Mouse (Mus musculus): ENCODE measurements around the gene Tnk1. TPM values are rescaled to one million over a fixed set of nuclear protein-coding genes. Genes with fewer than 3 reads are reported as not detected.
A peak's percentile ranks its signal among the peaks of the same experiment; 100 is the strongest.

The Tnk1 gene
- polyA plus RNA-seq, 1 experiment from 2014 or later = 0.31 TPM

- no peak overlapping the region for H3K4me3 ChIP-seq (replicated peaks)
- peaks cover 38% of the 10 kb centered on the region for H3K4me1 ChIP-seq (replicated peaks)
- H3K9me3 ChIP-seq = no peaks in the 10 kb centered on the region
- H3K4me2 ChIP-seq (replicated peaks) = no peak overlapping the region
- peaks cover 43% of the 10 kb centered on the region for H3K36me3 ChIP-seq
- no peak overlapping the region for H3K27ac ChIP-seq
- no peak overlapping the region for H3K9ac ChIP-seq (replicated peaks)
- no peak for ATAC-seq
- no peaks in the 10 kb centered on the region for H3K27me3 ChIP-seq
- 81% methylated on average over 8 of the region's 8 CpGs for WGBS
Measured at GRCm38 (mm10) chr11:69850754-69851153, 7.8 kb downstream of the Tnk1 start.

GRCm38 (mm10) chr11:69849884-69850283 lies 8.6 kb downstream of the Tnk1 start:
- Histone ChIP-seq H3K9me3 (no peaks in the 10 kb centered on the region), H3K27ac (no peak overlapping the region), H3K27me3 (no peaks in the 10 kb centered on the region), H3K36me3 (peaks cover 43% of the 10 kb centered on the region), H3K9ac (replicated peaks) (no peak overlapping the region), H3K4me3 (replicated peaks) (no peak overlapping the region), H3K4me2 (replicated peaks) (no peak overlapping the region), H3K4me1 (replicated peaks) (peaks cover 40% of the 10 kb centered on the region)
- no peak for ATAC-seq
- WGBS = 93% methylated on average over 15 of the region's 15 CpGs

- no peaks in the 10 kb centered on the region for H3K27me3 ChIP-seq
- H3K4me2 ChIP-seq (replicated peaks) = no peak overlapping the region
- peaks cover 40% of the 10 kb centered on the region for H3K4me1 ChIP-seq (replicated peaks)
- H3K36me3 ChIP-seq = peaks cover 43% of the 10 kb centered on the region
- H3K9ac ChIP-seq (replicated peaks) = no peak overlapping the region
- H3K4me3 ChIP-seq (replicated peaks) = no peak overlapping the region
- WGBS = 93% methylated on average over 9 of the region's 9 CpGs
- ATAC-seq = no peak
- no peaks in the 10 kb centered on the region for H3K9me3 ChIP-seq
- H3K27ac ChIP-seq = no peak overlapping the region
Measured at GRCm38 (mm10) chr11:69849128-69849527, 9.4 kb downstream of the Tnk1 start.

- Histone ChIP-seq H3K4me3 (replicated peaks) (peak overlapping the region; percentile 78), H3K9ac (replicated peaks) (peak overlapping the region; percentile 89; the same call in 1 of the 2 replicates), H3K27me3 (no peaks in the 10 kb centered on the region), H3K36me3 (peaks cover 43% of the 10 kb centered on the region), H3K4me2 (replicated peaks) (peak overlapping the region; percentile 70), H3K4me1 (replicated peaks) (peaks cover 40% of the 10 kb centered on the region), H3K27ac (no peak overlapping the region), H3K9me3 (no peaks in the 10 kb centered on the region)
- WGBS = 99% methylated on average over 6 of the region's 6 CpGs
- no peak for ATAC-seq
Measured at GRCm38 (mm10) chr11:69848021-69848420, 10.5 kb downstream of the Tnk1 start.

GRCm38 (mm10) chr11:69846738-69847688 lies 11.5 kb downstream of the Tnk1 start:
- no peaks in the 10 kb centered on the region for H3K9me3 ChIP-seq
- ATAC-seq = peak; percentile 66
- H3K36me3 ChIP-seq = peaks cover 43% of the 10 kb centered on the region
- H3K4me2 ChIP-seq (replicated peaks) = peak overlapping the region; percentile 70
- WGBS = 11% methylated on average over 37 of the region's 37 CpGs
- peaks cover 40% of the 10 kb centered on the region for H3K4me1 ChIP-seq (replicated peaks)
- peak overlapping the region; percentile 95 for H3K27ac ChIP-seq
- peak overlapping the region; percentile 78 for H3K4me3 ChIP-seq (replicated peaks)
- H3K9ac ChIP-seq (replicated peaks) = peak overlapping the region; percentile 89
- no peaks in the 10 kb centered on the region for H3K27me3 ChIP-seq

- Histone ChIP-seq H3K9ac (replicated peaks) (peak within 1 kb of the TSS; percentile 89), H3K36me3 (peaks cover 36% of the 10 kb centered on the region), H3K27ac (peak within 1 kb of the TSS; percentile 95), H3K4me3 (replicated peaks) (peak within 1 kb of the TSS; percentile 78), H3K4me2 (replicated peaks) (peak within 1 kb of the TSS; percentile 70), H3K9me3 (no peaks in the 10 kb centered on the region), H3K4me1 (replicated peaks) (peaks cover 40% of the 10 kb centered on the region), H3K27me3 (no peaks in the 10 kb centered on the region)
- ATAC-seq = peak; percentile 90
- under 1% methylated on average over 38 of the region's 38 CpGs for WGBS
Measured at GRCm38 (mm10) chr11:69846198-69846680, 12.3 kb downstream of the Tnk1 start, which contains the start of gene Plscr3. TSS of gene Plscr3 (plus strand) at chr11:69846376.

GRCm38 (mm10) chr11:69838714-69839104 lies 19.8 kb downstream of the Tnk1 start:
- H3K27ac ChIP-seq = peak overlapping the region; percentile 98
- H3K9ac ChIP-seq (replicated peaks) = peak overlapping the region; percentile 76
- peak overlapping the region; percentile 99 for H3K4me2 ChIP-seq (replicated peaks)
- no peaks in the 10 kb centered on the region for H3K9me3 ChIP-seq
- 0% methylated on average over 7 of the region's 7 CpGs for WGBS
- 0 out of 2 replicates have a peak, but pooled peaks have one; percentile 0 for ATAC-seq
- H3K36me3 ChIP-seq = peaks cover under 1% of the 10 kb centered on the region
- H3K27me3 ChIP-seq = no peaks in the 10 kb centered on the region
- peaks cover 34% of the 10 kb centered on the region for H3K4me1 ChIP-seq (replicated peaks)
- H3K4me3 ChIP-seq (replicated peaks) = peak overlapping the region; percentile 97

- Histone ChIP-seq H3K4me2 (replicated peaks) (peak within 1 kb of the TSS; percentile 99), H3K9me3 (no peaks in the 10 kb centered on the region), H3K4me3 (replicated peaks) (peak within 1 kb of the TSS; percentile 97), H3K9ac (replicated peaks) (peak within 1 kb of the TSS; percentile 99), H3K4me1 (replicated peaks) (peaks cover 40% of the 10 kb centered on the region), H3K27me3 (no peaks in the 10 kb centered on the region), H3K27ac (peak within 1 kb of the TSS; percentile 98), H3K36me3 (peaks cover 7% of the 10 kb centered on the region)
- peak; percentile 85 for ATAC-seq
- under 1% methylated on average over 34 of the region's 34 CpGs for whole genome bisulfite sequencing
Measured at GRCm38 (mm10) chr11:69837952-69838713, 20.4 kb downstream of the Tnk1 start, which contains the start of gene Tmem256. TSS of gene Tmem256 (plus strand) at chr11:69838514.

GRCm38 (mm10) chr11:69837604-69837951 lies 21.0 kb downstream of the Tnk1 start, which contains the start of gene Nlgn2:
TSS of gene Nlgn2 (minus strand) at chr11:69837784.
- Histone ChIP-seq H3K36me3 (peaks cover 12% of the 10 kb centered on the region), H3K4me3 (replicated peaks) (peak within 1 kb of the TSS; percentile 97), H3K27me3 (no peaks in the 10 kb centered on the region), H3K9me3 (no peaks in the 10 kb centered on the region), H3K4me2 (replicated peaks) (peak within 1 kb of the TSS; percentile 99), H3K9ac (replicated peaks) (peak within 1 kb of the TSS; percentile 99), H3K4me1 (replicated peaks) (peaks cover 45% of the 10 kb centered on the region), H3K27ac (peak within 1 kb of the TSS; percentile 98)
- ATAC-seq = peak; percentile 70
- WGBS = under 1% methylated on average over 32 of the region's 32 CpGs

- no peaks in the 10 kb centered on the region for H3K9me3 ChIP-seq
- ATAC-seq = peak; percentile 18
- peak overlapping the region; percentile 99 for H3K4me2 ChIP-seq (replicated peaks)
- no peaks in the 10 kb centered on the region for H3K27me3 ChIP-seq
- peaks cover 19% of the 10 kb centered on the region for H3K36me3 ChIP-seq
- peaks cover 51% of the 10 kb centered on the region for H3K4me1 ChIP-seq (replicated peaks)
- peak overlapping the region; percentile 99 for H3K9ac ChIP-seq (replicated peaks)
- peak overlapping the region; percentile 98 for H3K27ac ChIP-seq
- WGBS = under 1% methylated on average over 48 of the region's 52 CpGs
- peak overlapping the region; percentile 97 for H3K4me3 ChIP-seq (replicated peaks)
Measured at GRCm38 (mm10) chr11:69836703-69837576, 21.6 kb downstream of the Tnk1 start.

GRCm38 (mm10) chr11:69835966-69836335 lies 22.6 kb downstream of the Tnk1 start:
- WGBS = 2% methylated on average over 4 of the region's 4 CpGs
- Histone ChIP-seq H3K27ac (peak overlapping the region; percentile 98), H3K27me3 (no peaks in the 10 kb centered on the region), H3K4me1 (replicated peaks) (peaks cover 57% of the 10 kb centered on the region), H3K9ac (replicated peaks) (peak overlapping the region; percentile 99), H3K4me3 (replicated peaks) (peak overlapping the region; percentile 97), H3K4me2 (replicated peaks) (peak overlapping the region; percentile 99), H3K36me3 (peaks cover 28% of the 10 kb centered on the region), H3K9me3 (no peaks in the 10 kb centered on the region)
- no peak for ATAC-seq

Measured in midbrain, embryonic 13.5 days (tissue).